Mouse (Mus musculus) midbrain, embryonic 13.5 days (tissue): ENCODE measurements around the gene Sh3tc1. TPM values are rescaled to one million over a fixed set of nuclear protein-coding genes. Genes with fewer than 3 reads are reported as not detected.

Source experiments
- ATAC-seq: fragments of 200-750 bp; cut with Nextera tagmentation; 2 replicates; pipeline ENCODE4 v1.8.0; 2017; ENCODE audit warnings: mild to moderate bottlenecking, moderate TSS enrichment, moderate library complexity
- H3K27ac ChIP-seq: fragments of 300-500 bp; sonication (generic); 2 replicates; pipeline ENCODE4 v1.5.1; 2015; ENCODE audit warnings: inconsistent platforms, mild to moderate bottlenecking, moderate library complexity
- H3K27me3 ChIP-seq: fragments of 300-500 bp; sonication (generic); 2 replicates; pipeline ENCODE4 v1.6.1; 2015; ENCODE audit warnings: mild to moderate bottlenecking, inconsistent platforms
- H3K36me3 ChIP-seq: fragments of 300-500 bp; sonication (generic); 2 replicates; pipeline ENCODE4 v1.6.1; 2015; ENCODE audit warnings: mild to moderate bottlenecking, inconsistent platforms
- H3K4me1 ChIP-seq: fragments of 300-500 bp; sonication (generic); replicated peaks from 2 replicates; pipeline ENCODE4 v1.6.1; 2015; ENCODE audit warnings: inconsistent platforms
- H3K4me2 ChIP-seq: fragments of 300-500 bp; sonication (generic); replicated peaks from 2 replicates; pipeline ENCODE4 v1.6.1; 2015; ENCODE audit warnings: moderate library complexity, mild to moderate bottlenecking, inconsistent platforms
- H3K4me3 ChIP-seq: fragments of 300-500 bp; sonication (generic); replicated peaks from 2 replicates; pipeline ENCODE4 v1.5.1; 2015; ENCODE audit warnings: mild to moderate bottlenecking, inconsistent platforms
- H3K9ac ChIP-seq: fragments of 300-500 bp; sonication (generic); replicated peaks from 2 replicates; pipeline ENCODE4 v1.6.1; 2015; ENCODE audit warnings: mild to moderate bottlenecking, inconsistent platforms
- H3K9me3 ChIP-seq: fragments of 300-500 bp; sonication (generic); 2 replicates; pipeline ENCODE4 v1.6.1; 2016; ENCODE audit warnings: mild to moderate bottlenecking, inconsistent platforms
- WGBS: fragments of 180-500 bp; shearing (Covaris S2); methylation state at CpG from one replicate; pipeline ENCODE4 v1.1.7; 2015; 5-methylcytosine and 5-hydroxymethylcytosine counted together
- polyA plus RNA-seq: library from polyadenylated mRNA; unstranded; fragments of >200 nt; fragmentation: Nextera tagmentation; extraction: Ambion mirVana; gene quantifications from 2 replicates; pipeline ENCODE4 v1.2.1, GENCODE M21; 2015

Sh3tc1 gene
- polyA plus RNA-seq, 1 experiment from 2014 or later = 3.8 TPM

- 65% methylated on average over 3 of the region's 3 CpGs for WGBS
- Histone ChIP-seq H3K9ac (no peak overlapping the region), H3K36me3 (no peaks in the 10 kb centered on the region), H3K4me1 (no peaks in the 10 kb centered on the region; the same call in 1 of the 2 replicates), H3K4me3 (no peak overlapping the region), H3K9me3 (no peaks in the 10 kb centered on the region), H3K27me3 (peaks cover 4% of the 10 kb centered on the region; the same call in 1 of the 2 replicates), H3K27ac (no peak overlapping the region), H3K4me2 (no peak overlapping the region)
- ATAC-seq = no peak
Observed at GRCm38 (mm10) chr5:35768525-35768924, 28.7 kb upstream of the Sh3tc1 start.

- H3K4me3 ChIP-seq = no peak overlapping the region
- H3K4me2 ChIP-seq = no peak overlapping the region
- H3K4me1 ChIP-seq = no peaks in the 10 kb centered on the region; the same call in 1 of the 2 replicates
- ATAC-seq = no peak
- WGBS = 82% methylated on average over 6 of the region's 6 CpGs
- peaks cover 11% of the 10 kb centered on the region; the same call in 1 of the 2 replicates for H3K27me3 ChIP-seq
- H3K9me3 ChIP-seq = no peaks in the 10 kb centered on the region
- no peak overlapping the region for H3K9ac ChIP-seq
- no peaks in the 10 kb centered on the region for H3K36me3 ChIP-seq
- H3K27ac ChIP-seq = no peak overlapping the region
Observed at GRCm38 (mm10) chr5:35765909-35766308, 26.1 kb upstream of the Sh3tc1 start.

GRCm38 (mm10) chr5:35762850-35763249 is 23.1 kb upstream of the Sh3tc1 start:
- no peak for ATAC-seq
- H3K36me3 ChIP-seq = no peaks in the 10 kb centered on the region
- H3K27me3 ChIP-seq = peaks cover 42% of the 10 kb centered on the region
- no peaks in the 10 kb centered on the region for H3K9me3 ChIP-seq
- WGBS = 77% methylated on average over 10 of the region's 10 CpGs
- H3K9ac ChIP-seq = no peak overlapping the region
- no peak overlapping the region for H3K4me2 ChIP-seq
- H3K27ac ChIP-seq = no peak overlapping the region
- peaks cover 10% of the 10 kb centered on the region for H3K4me1 ChIP-seq
- no peak overlapping the region for H3K4me3 ChIP-seq

- no peak overlapping the region for H3K9ac ChIP-seq
- peaks cover 43% of the 10 kb centered on the region for H3K27me3 ChIP-seq
- H3K4me3 ChIP-seq = no peak overlapping the region
- H3K4me1 ChIP-seq = peaks cover 10% of the 10 kb centered on the region
- WGBS = 73% methylated on average over 5 of the region's 5 CpGs
- no peak overlapping the region for H3K4me2 ChIP-seq
- no peak for ATAC-seq
- H3K27ac ChIP-seq = no peak overlapping the region
- no peaks in the 10 kb centered on the region for H3K36me3 ChIP-seq
- no peaks in the 10 kb centered on the region for H3K9me3 ChIP-seq
Observed at GRCm38 (mm10) chr5:35762388-35762787, 22.6 kb upstream of the Sh3tc1 start.

- no peak for ATAC-seq
- Histone ChIP-seq H3K4me3 (no peak overlapping the region), H3K36me3 (no peaks in the 10 kb centered on the region), H3K9ac (no peak overlapping the region), H3K4me2 (no peak overlapping the region), H3K27ac (no peak overlapping the region), H3K27me3 (peaks cover 48% of the 10 kb centered on the region), H3K9me3 (no peaks in the 10 kb centered on the region), H3K4me1 (peaks cover 17% of the 10 kb centered on the region)
- WGBS = 81% methylated on average over 5 of the region's 5 CpGs
Observed at GRCm38 (mm10) chr5:35761323-35761722, 21.5 kb upstream of the Sh3tc1 start.

GRCm38 (mm10) chr5:35758081-35759053 is 18.6 kb upstream of the Sh3tc1 start:
- WGBS = 2% methylated on average over 40 of the region's 40 CpGs

GRCm38 (mm10) chr5:35757639-35758001 is 17.8 kb upstream of the Sh3tc1 start, which contains the start of gene Ablim2:
Gene Ablim2 (plus strand): TSS chr5:35757880.
- WGBS = under 1% methylated on average over 34 of the region's 35 CpGs
- H3K36me3 ChIP-seq = no peaks in the 10 kb centered on the region
- peak; percentile 98 for ATAC-seq
- H3K4me1 ChIP-seq = peaks cover 17% of the 10 kb centered on the region
- H3K4me3 ChIP-seq = peak within 1 kb of the TSS; percentile 62
- peak within 1 kb of the TSS; percentile 72 for H3K27ac ChIP-seq
- peak within 1 kb of the TSS; percentile 65 for H3K9ac ChIP-seq
- no peaks in the 10 kb centered on the region for H3K9me3 ChIP-seq
- H3K4me2 ChIP-seq = peak within 1 kb of the TSS; percentile 91
- H3K27me3 ChIP-seq = peaks cover 46% of the 10 kb centered on the region

More at GRCm38 (mm10) chr5:35758081-35759053, 18.6 kb upstream of the Sh3tc1 start:
- Histone ChIP-seq H3K4me2 (peak overlapping the region; percentile 91), H3K4me3 (peak overlapping the region; percentile 62), H3K27me3 (peaks cover 49% of the 10 kb centered on the region), H3K36me3 (no peaks in the 10 kb centered on the region), H3K27ac (no peak overlapping the region), H3K9ac (peak overlapping the region; percentile 63), H3K4me1 (peaks cover 17% of the 10 kb centered on the region), H3K9me3 (no peaks in the 10 kb centered on the region)
- ATAC-seq = 0 out of 2 replicates have a peak, but pooled peaks have one; percentile 5

GRCm38 (mm10) chr5:35756997-35757638 is 17.3 kb upstream of the Sh3tc1 start:
- H3K4me1 ChIP-seq = peaks cover 17% of the 10 kb centered on the region
- H3K9me3 ChIP-seq = no peaks in the 10 kb centered on the region
- H3K4me2 ChIP-seq = peak overlapping the region; percentile 91
- peaks cover 43% of the 10 kb centered on the region for H3K27me3 ChIP-seq
- peak; percentile 55 for ATAC-seq
- no peaks in the 10 kb centered on the region for H3K36me3 ChIP-seq
- WGBS = 6% methylated on average over 26 of the region's 26 CpGs
- H3K9ac ChIP-seq = peak overlapping the region; percentile 65
- H3K4me3 ChIP-seq = peak overlapping the region; percentile 62
- H3K27ac ChIP-seq = peak overlapping the region; percentile 72

GRCm38 (mm10) chr5:35756020-35756419 is 16.2 kb upstream of the Sh3tc1 start:
- Histone ChIP-seq H3K27ac (no peak overlapping the region), H3K4me3 (no peak overlapping the region), H3K27me3 (peaks cover 43% of the 10 kb centered on the region), H3K4me2 (no peak overlapping the region), H3K9ac (no peak overlapping the region), H3K9me3 (no peaks in the 10 kb centered on the region), H3K36me3 (no peaks in the 10 kb centered on the region), H3K4me1 (peaks cover 17% of the 10 kb centered on the region)
- ATAC-seq = no peak
- 74% methylated on average over 4 of the region's 4 CpGs for WGBS

- no peak overlapping the region for H3K9ac ChIP-seq
- H3K27ac ChIP-seq = no peak overlapping the region
- no peak for ATAC-seq
- H3K27me3 ChIP-seq = peaks cover 35% of the 10 kb centered on the region
- H3K4me3 ChIP-seq = no peak overlapping the region
- no peaks in the 10 kb centered on the region for H3K36me3 ChIP-seq
- H3K4me2 ChIP-seq = no peak overlapping the region
- no peaks in the 10 kb centered on the region for H3K9me3 ChIP-seq
- peaks cover 17% of the 10 kb centered on the region for H3K4me1 ChIP-seq
- 33% methylated on average over 5 of the region's 5 CpGs for WGBS
Observed at GRCm38 (mm10) chr5:35755131-35755733, 15.4 kb upstream of the Sh3tc1 start.

- H3K4me1 ChIP-seq = no peaks in the 10 kb centered on the region
- 87% methylated on average over 7 of the region's 7 CpGs for WGBS
Observed at GRCm38 (mm10) chr5:35751016-35751415, 11.2 kb upstream of the Sh3tc1 start.

More at GRCm38 (mm10) chr5:35751016-35751415, 11.2 kb upstream of the Sh3tc1 start:
- Histone ChIP-seq H3K9me3 (no peaks in the 10 kb centered on the region), H3K9ac (no peak overlapping the region), H3K27ac (no peak overlapping the region), H3K27me3 (peaks cover 2% of the 10 kb centered on the region; the same call in 1 of the 2 replicates), H3K4me2 (no peak overlapping the region), H3K36me3 (no peaks in the 10 kb centered on the region), H3K4me3 (no peak overlapping the region)
- ATAC-seq = no peak
